Comparison of ENCODE assay signal across 18 mouse cellular contexts in genomic region chr13:114145249-114145648, GRCm38 (mm10).
A peak's percentile ranks its signal among the peaks of the same experiment; 100 is the strongest.
DNase-seq lines count a peak whose midpoint lies in the region; ATAC-seq lines count a peak whose summit lies in the region.
"Had no signal": no experiment of that assay in that cellular context is flagged by ENCODE, and none has a peak within 500 bp of the region (broad histone marks: within the 10 kb centered on the region; RNA-seq: fewer than 3 reads in every experiment).

No protein-coding gene starts in this region.

- H3K27ac ChIP-seq in midbrain, embryonic 11.5 days (ENCODE audit: low read depth, low read length) = no peak overlapping the region
- no peak overlapping the region for H3K27ac ChIP-seq in midbrain, embryonic 15.5 days
- H3K27ac ChIP-seq: embryonic facial prominence, embryonic 13.5 days; forebrain, embryonic 12.5 days; heart, embryonic 15.5 days had no signal

- H3K4me1 ChIP-seq in midbrain, embryonic 11.5 days (ENCODE audit: control insufficient read depth, insufficient read depth, low read length) = no peaks in the 10 kb centered on the region
- no peaks in the 10 kb centered on the region for H3K4me1 ChIP-seq in midbrain, embryonic 15.5 days
- H3K4me1 ChIP-seq: heart, embryonic 15.5 days had no signal

- no peak overlapping the region for H3K4me3 ChIP-seq in midbrain, embryonic 11.5 days (ENCODE audit: low read depth, low read length)
- H3K4me3 ChIP-seq in midbrain, embryonic 15.5 days = no peak overlapping the region
- H3K4me3 ChIP-seq: embryonic facial prominence, embryonic 13.5 days; forebrain, embryonic 12.5 days; heart, embryonic 15.5 days had no signal

- H3K27me3 ChIP-seq in midbrain, embryonic 11.5 days (ENCODE audit: control insufficient read depth, insufficient read depth, low read length) = no peaks in the 10 kb centered on the region
- H3K27me3 ChIP-seq in midbrain, embryonic 15.5 days (replicated peaks) = no peaks in the 10 kb centered on the region
- H3K27me3 ChIP-seq: embryonic facial prominence, embryonic 13.5 days; forebrain, embryonic 12.5 days; heart, embryonic 15.5 days had no signal

- H3K4me2 ChIP-seq in midbrain, embryonic 11.5 days = no peak overlapping the region
- no peak overlapping the region for H3K4me2 ChIP-seq in midbrain, embryonic 15.5 days
- H3K4me2 ChIP-seq: embryonic facial prominence, embryonic 13.5 days; forebrain, embryonic 12.5 days; heart, embryonic 11.5 days; heart, embryonic 15.5 days had no signal

- no peak for ATAC-seq in midbrain, embryonic 11.5 days (ENCODE audit: low FRiP score)
- no peak for ATAC-seq in midbrain, embryonic 15.5 days (replicated peaks)
- ATAC-seq: forebrain, embryonic 16.5 days had no signal

- no peak overlapping the region for H3K9ac ChIP-seq in midbrain, embryonic 11.5 days (ENCODE audit: low read length)
- no peak overlapping the region for H3K9ac ChIP-seq in midbrain, embryonic 15.5 days
- H3K9ac ChIP-seq: embryonic facial prominence, embryonic 13.5 days; forebrain, embryonic 12.5 days; heart, embryonic 15.5 days had no signal

- WGBS in midbrain, embryonic 11.5 days = 89% methylated on average over 8 of the region's 8 CpGs
- WGBS in midbrain, embryonic 15.5 days = 85% methylated on average over 8 of the region's 8 CpGs

- intact Hi-C loops in left cerebral cortex, postnatal 14 days (cut with DNase I) = no loop called here

- H3K36me3 ChIP-seq in midbrain, embryonic 11.5 days (ENCODE audit: control insufficient read depth, insufficient read depth, low read length) = no peaks in the 10 kb centered on the region
- H3K36me3 ChIP-seq in midbrain, embryonic 15.5 days (replicated peaks) = no peaks in the 10 kb centered on the region
- H3K36me3 ChIP-seq: embryonic facial prominence, embryonic 13.5 days; forebrain, embryonic 12.5 days; heart, embryonic 15.5 days had no signal

- H3K9me3 ChIP-seq in midbrain, embryonic 11.5 days (ENCODE audit: control insufficient read depth, low read length) = no peaks in the 10 kb centered on the region
- H3K9me3 ChIP-seq in midbrain, embryonic 15.5 days = no peaks in the 10 kb centered on the region
- H3K9me3 ChIP-seq: embryonic facial prominence, embryonic 13.5 days; forebrain, embryonic 12.5 days; heart, embryonic 15.5 days had no signal

- peak; percentile 19 to 25 for DNase-seq in cerebellum, postnatal 25 days
- no peak for DNase-seq in cerebellum, postnatal 4 days (ENCODE audit: low spot score in 2 of 2)
- peak; percentile 71 for DNase-seq in midbrain, embryonic 11.5 days (ENCODE audit: low spot score, missing footprints)
- DNase-seq in retina, embryonic 14.5 days (ENCODE audit: low spot score) = peak; percentile 63
- DNase-seq in left cerebral cortex, postnatal 14 days (ENCODE audit: low spot score in 2 of 2) = no peak
- DNase-seq: adrenal gland, adult 2 months; adrenal gland, postnatal 25 days; cerebellum, adult 9-10 months; gastrocnemius, postnatal 10 days; heart, adult 18-20 months; heart, postnatal 14 days; kidney, adult 11 months had no signal

Comparison
In these comparisons a context has a peak if more than half of its experiments do, and no peak if none do; other contexts are left out.
1. DNase-seq: peak in cerebellum, postnatal 25 days (2 of 2), midbrain, embryonic 11.5 days (single experiment) and retina, embryonic 14.5 days (single experiment); none in cerebellum, postnatal 4 days (0 of 2) and left cerebral cortex, postnatal 14 days (0 of 2).